Mouse (Mus musculus): ENCODE data around the gene Vmn1r157. TPM values are rescaled to one million over a fixed set of nuclear protein-coding genes. Genes with fewer than 3 reads are reported as not detected.
"Not testable (repeated sequence)": the region's sequence is repeated elsewhere in the genome, so short reads cannot be mapped to it uniquely, and the experiment has no call there.

The Vmn1r157 gene
- not detected in 2 replicates for polyA plus RNA-seq (2015; fragmentation: Nextera tagmentation; extraction: Ambion mirVana)

- H3K9me3 ChIP-seq (ENCODE audit: control insufficient read depth, low read length); H3K36me3 ChIP-seq (ENCODE audit: control insufficient read depth, insufficient read depth); H3K4me2 ChIP-seq (ENCODE audit: low read length); H3K4me1 ChIP-seq (replicated peaks; ENCODE audit: control insufficient read depth, insufficient read depth, low read length); H3K27ac ChIP-seq (ENCODE audit: low read length); H3K27me3 ChIP-seq (replicated peaks; ENCODE audit: control insufficient read depth, insufficient read depth, low read length); ATAC-seq; H3K9ac ChIP-seq (replicated peaks; ENCODE audit: low read depth, low read length); H3K4me3 ChIP-seq (replicated peaks; ENCODE audit: low read length): not testable (repeated sequence)
- 27% methylated on average over 2 of the region's 3 CpGs for WGBS
These were observed at the start of gene Vmn1r157 for GRCm38 (mm10) chr7:22761397-22761796. Gene Vmn1r157 (plus strand): TSS chr7:22761697.

- not testable (repeated sequence) for H3K27ac ChIP-seq (ENCODE audit: low read length); H3K4me3 ChIP-seq (replicated peaks; ENCODE audit: low read length); H3K4me1 ChIP-seq (replicated peaks; ENCODE audit: control insufficient read depth, insufficient read depth, low read length); H3K9me3 ChIP-seq (ENCODE audit: control insufficient read depth, low read length); H3K4me2 ChIP-seq (ENCODE audit: low read length); H3K9ac ChIP-seq (replicated peaks; ENCODE audit: low read depth, low read length); ATAC-seq; H3K36me3 ChIP-seq (ENCODE audit: control insufficient read depth, insufficient read depth); H3K27me3 ChIP-seq (replicated peaks; ENCODE audit: control insufficient read depth, insufficient read depth, low read length)
- no CpG with 5 or more reads among the region's 1 CpGs for WGBS
These were observed 41.9 kb upstream of the Vmn1r157 start, which contains the start of gene Gm4567 for GRCm38 (mm10) chr7:22719610-22720009. Gene Gm4567 (minus strand): TSS chr7:22719710.

- not testable (repeated sequence) for H3K4me1 ChIP-seq (replicated peaks; ENCODE audit: control insufficient read depth, insufficient read depth, low read length); H3K27ac ChIP-seq (ENCODE audit: low read length); H3K9ac ChIP-seq (replicated peaks; ENCODE audit: low read depth, low read length); H3K27me3 ChIP-seq (replicated peaks; ENCODE audit: control insufficient read depth, insufficient read depth, low read length); H3K9me3 ChIP-seq (ENCODE audit: control insufficient read depth, low read length); ATAC-seq; H3K36me3 ChIP-seq (ENCODE audit: control insufficient read depth, insufficient read depth); H3K4me2 ChIP-seq (ENCODE audit: low read length); H3K4me3 ChIP-seq (replicated peaks; ENCODE audit: low read length)
- WGBS, result 92% methylated on average over 2 of the region's 11 CpGs
These were observed 14.5 kb downstream of the Vmn1r157 start for GRCm38 (mm10) chr7:22775981-22776380.

- WGBS, result 60% methylated on average over 2 of the region's 2 CpGs
- not testable (repeated sequence) for H3K27me3 ChIP-seq (replicated peaks; ENCODE audit: control insufficient read depth, insufficient read depth, low read length); H3K9ac ChIP-seq (replicated peaks; ENCODE audit: low read depth, low read length); H3K27ac ChIP-seq (ENCODE audit: low read length); H3K36me3 ChIP-seq (ENCODE audit: control insufficient read depth, insufficient read depth); H3K4me3 ChIP-seq (replicated peaks; ENCODE audit: low read length); H3K4me2 ChIP-seq (ENCODE audit: low read length); H3K9me3 ChIP-seq (ENCODE audit: control insufficient read depth, low read length); ATAC-seq; H3K4me1 ChIP-seq (replicated peaks; ENCODE audit: control insufficient read depth, insufficient read depth, low read length)
These were observed 29.2 kb downstream of the Vmn1r157 start, which contains the start of gene Vmn1r158 for GRCm38 (mm10) chr7:22790682-22791081. Gene Vmn1r158 (minus strand): TSS chr7:22790782.

Other genes with a start within 250 kb of the Vmn1r157 start
- not detected in 2 replicates for gene Vmn1r152, start 238.7 kb upstream of the Vmn1r157 start, polyA plus RNA-seq (2015; fragmentation: Nextera tagmentation; extraction: Ambion mirVana)
- gene Gm8677, start 226.8 kb upstream of the Vmn1r157 start, polyA plus RNA-seq (2015; fragmentation: Nextera tagmentation; extraction: Ambion mirVana), result not detected in 2 replicates
- not detected in 2 replicates for gene Gm4201, start 196.4 kb upstream of the Vmn1r157 start, polyA plus RNA-seq (2015; fragmentation: Nextera tagmentation; extraction: Ambion mirVana)
- not detected in 2 replicates for gene Gm4565, start 173.6 kb upstream of the Vmn1r157 start, polyA plus RNA-seq (2015; fragmentation: Nextera tagmentation; extraction: Ambion mirVana)
- not detected in 2 replicates for gene Vmn1r155, start 103.7 kb upstream of the Vmn1r157 start, polyA plus RNA-seq (2015; fragmentation: Nextera tagmentation; extraction: Ambion mirVana)
- gene Gm8693, start 69.4 kb upstream of the Vmn1r157 start, polyA plus RNA-seq (2015; fragmentation: Nextera tagmentation; extraction: Ambion mirVana), result not detected in 2 replicates
- gene Gm4567, start 42.0 kb upstream of the Vmn1r157 start, polyA plus RNA-seq (2015; fragmentation: Nextera tagmentation; extraction: Ambion mirVana), result not detected in 2 replicates
- not detected in 2 replicates for gene Vmn1r158, start 29.1 kb downstream of the Vmn1r157 start, polyA plus RNA-seq (2015; fragmentation: Nextera tagmentation; extraction: Ambion mirVana)
- not detected in 2 replicates for gene Vmn1r159, start 81.9 kb downstream of the Vmn1r157 start, polyA plus RNA-seq (2015; fragmentation: Nextera tagmentation; extraction: Ambion mirVana)
- not detected in 2 replicates for gene Vmn1r160, start 109.5 kb downstream of the Vmn1r157 start, polyA plus RNA-seq (2015; fragmentation: Nextera tagmentation; extraction: Ambion mirVana)
- gene Gm4214, start 223.0 kb downstream of the Vmn1r157 start, polyA plus RNA-seq (2015; fragmentation: Nextera tagmentation; extraction: Ambion mirVana), result not detected in 2 replicates